Mouse (Mus musculus) thymus, postnatal 0 days (tissue): ENCODE results near the gene Nup210l. TPM values are rescaled to one million over a fixed set of nuclear protein-coding genes. Genes with fewer than 3 reads are reported as not detected.

Experiments used
- DNase-seq: peaks from one replicate; pipeline ENCODE4 v3.0.0-alpha.2; 2015; ENCODE audit warnings: low spot score
- polyA plus RNA-seq: library from polyadenylated mRNA; unstranded; fragments of >200 nt; fragmentation: Nextera tagmentation; extraction: Ambion mirVana; gene quantifications from 2 replicates; pipeline ENCODE4 v1.2.1, GENCODE M21; 2015

Gene Nup210l
- polyA plus RNA-seq, 1 experiment from 2014 or later = 0.27 TPM

DNA sequence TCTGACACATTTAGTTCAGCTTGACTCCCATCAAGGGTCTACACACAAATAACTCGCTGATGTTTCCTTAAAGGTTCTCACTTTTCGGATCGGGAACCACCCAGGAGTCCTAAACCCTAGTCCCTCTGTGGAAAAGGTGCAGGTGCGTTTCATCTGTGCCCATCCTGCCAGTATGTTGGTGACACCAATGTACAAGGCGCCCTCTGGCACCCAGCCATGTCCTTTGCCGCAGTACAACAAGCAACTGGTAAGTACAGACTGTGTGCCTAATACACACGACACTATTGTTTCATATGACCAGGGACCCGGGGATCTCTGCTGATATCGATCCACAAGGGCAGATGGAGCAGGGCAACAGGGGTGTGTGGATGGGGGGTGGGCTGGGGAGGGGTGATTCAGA is 55.8 kb downstream of the Nup210l start:
- no peak for DNase-seq

DNA sequence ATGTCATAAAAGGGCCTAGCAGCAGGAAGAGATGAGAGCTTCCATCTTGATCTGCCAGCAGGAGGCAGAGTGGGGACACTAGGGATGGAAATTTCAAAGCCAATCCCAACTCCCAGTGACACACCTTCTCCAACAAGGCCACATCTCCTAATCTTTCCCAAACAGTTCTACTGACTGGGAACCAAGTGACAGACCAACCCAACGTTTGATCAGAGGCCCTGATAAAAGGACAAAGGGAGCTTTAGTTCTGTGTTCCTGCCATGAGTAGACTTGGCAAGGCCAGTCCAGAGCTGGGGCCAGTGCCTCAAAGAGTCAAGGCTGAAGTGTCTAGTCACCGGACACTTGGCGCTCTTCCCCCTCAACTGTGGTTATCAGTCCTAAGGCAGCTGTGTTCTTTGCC is 57.6 kb downstream of the Nup210l start:
- DNase-seq = no peak

DNA sequence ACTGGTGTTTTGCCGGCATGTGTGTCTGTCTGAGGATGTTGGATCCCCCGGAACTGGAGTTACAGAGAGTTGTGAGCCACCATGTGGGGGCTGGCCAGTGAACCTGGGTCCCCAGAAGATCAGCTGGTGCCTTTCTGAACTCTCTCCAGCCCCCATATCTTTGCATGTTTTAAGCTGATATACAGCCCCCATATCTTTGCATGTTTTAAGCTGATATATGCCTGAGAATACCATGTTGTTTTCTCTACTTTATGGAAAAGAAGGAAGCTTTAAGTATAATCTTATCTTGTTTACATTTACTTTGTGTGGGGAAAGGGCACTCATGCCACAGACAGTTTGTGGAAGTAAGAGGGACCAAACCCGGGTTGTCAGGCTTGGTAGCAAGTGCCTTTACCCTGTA is 75.6 kb downstream of the Nup210l start:
- DNase-seq = no peak

DNA sequence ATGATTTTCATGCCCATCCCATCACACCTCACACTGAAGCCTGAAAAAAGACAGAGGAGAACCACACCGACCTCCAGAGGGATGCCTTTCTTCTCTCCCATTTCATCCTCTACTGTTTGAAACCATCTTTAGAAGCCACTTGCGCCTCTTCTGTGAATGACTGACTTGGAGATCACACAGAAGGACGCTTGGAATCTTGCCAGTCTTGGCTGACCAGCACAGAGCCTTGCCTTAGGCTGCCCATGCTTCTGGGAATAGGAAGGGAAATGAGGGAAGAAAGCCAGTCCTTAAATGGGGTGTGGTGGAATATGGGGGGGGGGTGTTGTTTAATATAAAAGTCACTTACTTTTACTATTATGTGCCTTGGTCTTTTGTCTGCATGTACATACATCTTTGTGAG is 79.6 kb downstream of the Nup210l start:
- no peak for DNase-seq

DNA sequence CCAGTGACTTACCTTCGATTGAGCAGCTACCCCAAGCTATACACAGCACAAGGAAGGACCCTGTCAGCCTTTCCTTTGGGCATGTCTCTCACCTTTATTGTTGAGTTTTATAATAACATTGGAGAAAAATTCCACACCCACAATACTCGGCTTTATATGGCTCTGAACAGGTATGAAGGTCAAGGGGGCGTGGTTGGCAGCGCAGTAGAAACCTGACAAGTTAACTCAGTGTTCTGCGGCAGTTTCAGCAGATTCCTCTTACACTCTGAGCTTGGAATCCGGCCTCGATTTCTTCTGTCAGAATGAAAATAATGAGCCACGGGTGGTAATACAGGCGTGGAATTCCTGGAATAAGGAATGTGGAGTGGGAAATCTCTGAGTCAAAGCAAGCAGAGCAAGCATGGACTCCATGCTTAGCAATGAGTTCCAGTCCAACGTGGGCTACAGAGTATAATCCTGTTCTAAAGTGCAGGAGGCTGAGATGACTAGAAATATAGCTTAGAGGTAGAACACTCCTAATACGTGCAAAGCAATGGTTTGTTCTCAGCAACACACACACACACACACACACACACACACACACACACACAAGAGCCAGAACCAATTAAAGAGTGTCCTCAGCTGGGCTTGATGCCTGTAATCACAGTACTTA is 87.1 kb downstream of the Nup210l start:
- DNase-seq = no peak

DNA sequence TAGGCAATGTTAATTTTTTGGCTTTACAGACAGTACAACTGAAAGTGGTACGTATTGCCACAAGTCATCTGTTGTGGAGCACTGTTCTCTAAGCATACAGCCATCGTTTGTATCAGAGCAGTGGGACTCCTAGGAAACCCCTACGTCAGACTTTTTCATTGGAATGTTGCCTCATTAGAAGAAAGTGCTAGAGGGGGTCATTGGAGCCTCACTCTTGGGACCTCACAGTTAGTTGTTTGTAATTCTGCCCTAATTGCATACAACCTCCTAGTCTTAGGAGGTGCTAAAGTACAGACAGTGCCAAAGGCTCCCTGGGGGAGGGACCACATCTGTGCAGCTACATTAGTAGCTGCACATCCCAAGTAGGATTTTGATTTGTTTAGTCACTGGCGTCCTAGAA is 90.8 kb downstream of the Nup210l start:
- DNase-seq = no peak

DNA sequence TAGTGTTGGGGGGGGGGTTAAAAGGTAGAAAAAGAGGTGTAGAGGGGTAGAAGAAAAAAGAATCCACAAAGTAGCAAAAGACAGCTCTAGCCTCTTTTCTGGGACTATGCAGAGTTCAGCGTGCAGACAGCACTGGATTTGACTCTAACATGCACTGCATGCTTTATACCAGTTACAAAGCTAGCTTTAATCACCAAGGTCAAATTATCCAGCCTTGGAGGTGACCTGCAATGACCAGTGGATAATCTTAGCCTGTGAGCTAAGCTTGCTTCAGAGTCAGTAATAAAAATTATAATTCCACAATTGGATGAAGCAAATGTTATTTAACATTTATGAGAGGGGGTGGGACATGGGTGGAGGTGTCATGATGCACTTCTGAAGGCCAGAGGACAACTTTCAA is 91.7 kb downstream of the Nup210l start:
- DNase-seq = no peak

DNA sequence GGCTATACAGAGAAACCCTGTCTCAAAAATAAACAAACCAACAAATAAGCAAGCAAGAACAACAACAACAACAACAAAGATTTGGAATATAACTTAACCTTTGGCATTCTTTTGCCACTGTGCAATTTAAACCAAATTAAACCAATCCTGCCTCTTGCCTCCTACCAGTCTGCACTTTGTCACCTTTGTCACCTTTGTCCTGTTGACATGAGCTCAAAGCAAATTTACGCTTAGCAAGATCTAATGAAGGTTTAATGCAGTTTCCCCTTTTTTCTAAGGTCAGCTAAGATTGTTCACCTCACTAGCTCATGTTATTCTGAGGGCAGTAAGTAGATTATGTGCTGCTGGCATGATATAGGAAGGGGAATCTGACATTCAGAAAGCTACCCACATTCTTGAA is 93.6 kb downstream of the Nup210l start:
- DNase-seq = no peak

DNA sequence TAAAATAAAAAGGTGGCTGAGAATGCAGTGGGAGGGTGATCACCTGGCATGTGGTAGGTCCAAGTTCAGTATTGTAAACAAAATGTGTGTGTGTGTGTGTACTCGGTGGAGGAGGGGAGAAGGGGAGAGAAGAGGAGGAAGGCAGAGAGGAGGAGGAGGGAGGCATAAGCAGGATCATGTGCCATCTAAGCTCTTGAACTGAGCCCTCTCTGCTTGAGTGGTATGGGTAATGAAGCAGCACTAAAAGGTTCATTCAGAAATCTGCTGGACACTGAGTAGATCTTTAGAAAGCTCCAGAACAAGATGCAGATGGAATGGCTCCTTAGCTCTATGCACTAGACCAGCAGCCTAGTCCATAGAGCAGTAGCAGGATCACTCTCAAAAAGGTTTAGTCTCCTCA is 99.0 kb downstream of the Nup210l start:
- no peak for DNase-seq

DNA sequence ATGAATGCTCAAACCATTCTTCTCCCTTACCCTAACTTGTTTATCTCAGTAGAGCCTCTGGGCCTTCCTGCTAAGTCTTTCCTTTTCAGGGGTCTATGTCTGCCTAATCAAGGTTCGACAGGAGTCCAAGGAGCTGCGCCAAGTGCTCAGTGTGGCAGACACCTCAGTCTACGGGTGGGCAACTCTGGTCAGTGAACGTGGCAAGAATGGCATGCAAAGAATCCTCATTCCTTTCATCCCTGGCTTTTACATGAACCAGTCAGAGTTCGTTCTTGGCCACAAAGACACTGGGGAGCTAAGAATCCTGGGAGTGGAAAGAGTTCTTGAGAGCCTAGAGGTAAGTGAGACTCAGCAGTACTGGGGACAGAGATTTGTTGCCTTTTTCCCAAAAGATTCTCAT is 99.7 kb downstream of the Nup210l start:
- no peak for DNase-seq

DNA sequence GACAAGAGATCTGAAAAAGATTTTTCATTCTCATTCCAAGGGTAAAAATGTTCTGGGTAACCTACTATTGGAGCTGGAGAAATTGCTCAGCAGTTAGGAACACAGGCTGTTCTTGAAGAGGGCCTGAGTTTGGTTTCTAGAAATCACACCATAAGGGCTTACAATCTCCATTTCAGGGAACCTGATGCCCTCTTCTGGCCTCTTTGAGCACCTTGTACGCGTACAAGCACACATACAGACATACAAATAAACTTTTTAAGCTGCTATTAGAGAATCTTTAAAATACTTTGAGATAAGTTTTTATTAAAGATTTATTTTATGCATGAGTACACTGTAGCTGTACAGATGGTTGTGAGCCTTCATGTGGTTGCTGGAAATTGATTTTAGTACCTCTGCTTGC is 100.7 kb downstream of the Nup210l start:
- no peak for DNase-seq

DNA sequence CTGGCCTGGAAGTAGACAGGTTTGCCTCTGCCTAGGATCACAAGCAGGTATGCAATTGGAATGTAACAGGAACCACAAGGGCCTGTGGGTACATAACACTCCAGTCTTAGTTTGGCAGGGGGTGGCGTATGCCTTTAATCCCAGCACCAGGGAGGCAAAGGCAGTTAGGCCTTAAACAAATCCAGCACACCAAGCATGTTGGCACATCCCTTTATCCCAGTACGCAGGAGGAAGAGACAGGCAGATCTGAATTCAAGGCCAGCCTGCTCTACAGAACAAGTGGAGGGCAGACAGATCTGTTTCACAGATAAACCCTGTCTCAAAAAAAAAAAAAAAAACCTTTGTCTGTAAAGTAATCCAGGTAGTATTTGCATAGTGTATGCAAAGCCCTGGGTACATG is 104.7 kb downstream of the Nup210l start:
- DNase-seq = no peak

DNA sequence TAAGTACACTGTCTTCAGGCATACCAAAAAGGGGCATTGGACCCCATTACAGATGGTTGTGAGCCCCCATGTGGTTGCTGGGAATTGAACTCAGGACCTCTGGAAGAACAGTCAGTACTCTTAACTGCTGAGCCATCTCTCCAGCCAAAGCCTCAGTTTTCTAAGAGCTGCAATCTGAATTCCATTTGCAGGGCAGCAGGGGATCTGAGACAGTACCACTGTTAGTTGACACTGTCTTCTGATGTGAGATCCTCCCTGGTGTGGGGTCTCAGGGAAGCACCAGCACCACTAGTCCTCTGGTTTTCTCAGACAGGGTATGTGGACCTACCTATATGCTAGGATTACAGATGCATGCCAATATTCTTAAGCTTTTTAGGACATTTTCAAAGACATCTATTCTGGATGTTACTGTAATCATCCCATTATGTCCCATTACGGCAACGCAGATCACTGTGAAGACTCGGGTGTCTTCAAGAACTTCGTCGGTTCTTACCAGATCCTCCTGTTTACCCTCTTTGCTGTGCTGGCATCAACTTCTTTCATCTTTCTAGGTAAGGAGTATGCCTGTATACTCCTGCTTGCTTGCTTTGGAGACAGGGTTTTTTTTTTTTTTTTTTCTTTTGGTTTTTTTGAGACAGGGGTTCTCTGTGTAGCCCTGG is 106.1 kb downstream of the Nup210l start:
- no peak for DNase-seq

DNA sequence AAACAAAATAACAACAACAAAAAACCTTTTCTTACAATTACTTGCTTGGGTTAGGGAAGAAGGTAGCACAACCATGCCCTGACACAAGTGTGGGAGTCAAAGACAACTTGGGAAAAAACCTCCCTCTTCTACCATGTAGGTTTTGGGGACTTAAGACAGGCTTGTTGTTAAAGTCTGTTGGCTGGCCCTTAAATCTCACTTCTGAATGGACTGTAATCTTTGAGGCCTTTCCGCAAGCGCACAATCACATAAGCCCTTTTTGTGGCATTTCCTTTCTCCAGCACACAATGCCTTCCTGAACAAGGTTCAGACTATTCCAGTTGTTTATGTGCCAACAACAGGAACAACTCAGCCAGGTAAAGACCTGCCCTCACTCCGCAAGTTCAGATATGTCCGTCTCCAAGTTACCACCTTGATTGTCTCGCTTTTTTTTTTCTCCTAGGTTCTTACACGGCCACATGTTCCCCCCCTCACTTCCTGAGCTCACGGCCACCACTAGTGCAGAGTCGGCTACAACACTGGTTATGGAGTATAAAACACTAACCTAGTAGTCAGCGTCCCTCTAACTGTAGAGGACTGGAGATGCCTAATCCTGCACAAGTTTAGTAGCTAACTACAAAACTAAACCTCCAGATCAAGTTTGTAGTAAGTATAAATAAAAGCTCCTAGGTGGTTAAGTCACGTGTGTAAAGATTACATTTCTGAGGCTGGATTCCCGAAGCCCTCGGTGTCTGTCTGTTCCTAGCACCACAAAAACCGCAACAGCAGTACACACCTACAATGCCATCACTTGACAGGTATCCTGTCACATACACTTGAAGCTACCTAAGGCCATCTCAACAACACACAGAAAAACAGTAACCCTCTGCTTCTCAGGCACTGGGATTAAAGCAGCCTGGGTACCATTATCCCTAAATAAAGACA is 107.8 kb downstream of the Nup210l start:
- no peak for DNase-seq

DNA sequence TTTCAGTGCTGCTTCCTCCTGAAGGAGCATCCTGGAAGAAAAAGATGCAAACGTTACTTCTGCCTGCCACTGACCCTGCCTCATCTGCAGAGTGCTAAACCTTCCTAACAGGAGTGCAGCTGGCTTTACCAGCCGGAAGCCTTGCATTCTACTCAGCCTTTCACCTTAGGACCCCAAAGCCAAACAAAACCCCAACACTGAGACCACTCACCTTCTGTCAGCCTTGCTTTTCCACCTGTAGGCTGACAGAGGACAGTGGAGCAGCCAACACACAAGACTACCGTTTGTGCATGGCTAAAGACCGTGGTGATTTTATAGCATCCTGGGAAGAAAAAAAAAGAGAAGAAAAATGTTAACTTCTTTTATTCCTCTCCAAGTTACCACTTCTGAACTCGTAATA is 108.8 kb downstream of the Nup210l start:
- DNase-seq = no peak

DNA sequence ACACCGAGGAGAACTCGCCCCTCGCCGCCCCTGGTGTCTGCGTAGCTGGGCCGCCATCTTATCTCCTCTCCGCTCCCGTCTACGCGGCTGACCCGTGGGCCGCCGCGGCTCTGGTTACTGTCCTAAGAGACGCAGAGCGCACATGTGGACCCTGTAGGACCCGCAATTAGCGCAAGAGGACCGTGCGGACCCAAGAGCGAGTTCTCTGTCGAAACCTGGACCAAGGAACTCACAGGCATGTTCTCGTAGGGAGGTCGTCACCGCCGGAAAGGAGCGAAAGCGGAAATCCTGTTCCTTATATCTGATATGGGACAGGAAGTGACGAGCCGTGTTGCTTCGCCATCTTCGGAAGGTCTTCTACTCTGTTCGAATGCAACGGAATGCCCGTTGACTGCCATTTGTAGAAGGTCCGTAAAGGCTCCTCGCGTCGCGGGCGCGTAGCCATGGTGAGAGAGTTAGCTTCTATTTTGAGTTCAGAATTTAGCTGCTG is 109.5 kb downstream of the Nup210l start, which contains the start of the genes Rps27 and Rab13:
Rps27 (minus strand) TSS at position 275 of the 490 bp plus-strand sequence.
Rab13 (plus strand) TSS at position 319 of the 490 bp plus-strand sequence.
- DNase-seq = peak; percentile 95

DNA sequence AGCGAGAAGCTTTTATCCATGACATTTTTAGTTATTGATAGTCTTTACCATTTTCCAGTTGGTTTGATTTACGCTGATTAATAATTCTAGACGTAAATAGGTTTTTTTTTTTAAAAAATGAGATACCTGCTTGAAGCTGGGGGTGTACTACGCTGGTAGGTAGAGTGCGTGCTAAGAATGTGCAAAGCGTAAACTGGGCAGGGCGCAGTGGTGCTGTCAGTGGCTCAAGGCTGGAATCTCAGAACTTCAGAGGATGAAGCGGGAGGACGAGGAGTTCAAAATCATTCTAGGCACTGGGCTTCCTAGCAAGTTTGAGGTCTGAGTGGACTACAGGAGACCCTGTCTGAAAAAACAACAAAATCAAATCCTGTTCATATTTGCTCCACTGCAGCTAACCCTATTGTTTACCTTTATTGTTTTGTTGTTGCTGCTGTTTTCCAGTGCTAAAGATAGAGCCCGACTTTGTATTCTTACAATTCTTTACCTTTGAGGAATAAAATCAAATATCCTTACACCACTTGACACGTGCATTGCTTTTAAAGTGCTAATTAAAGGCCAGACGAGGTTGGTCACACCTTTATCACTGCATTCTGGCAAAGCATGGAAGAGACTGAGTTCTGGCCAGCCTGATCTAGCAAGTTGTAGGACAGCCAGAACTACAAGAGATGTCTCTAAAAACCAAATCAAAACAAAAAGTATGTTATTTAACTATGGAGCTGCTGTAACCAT is 110.2 kb downstream of the Nup210l start:
- no peak for DNase-seq

DNA sequence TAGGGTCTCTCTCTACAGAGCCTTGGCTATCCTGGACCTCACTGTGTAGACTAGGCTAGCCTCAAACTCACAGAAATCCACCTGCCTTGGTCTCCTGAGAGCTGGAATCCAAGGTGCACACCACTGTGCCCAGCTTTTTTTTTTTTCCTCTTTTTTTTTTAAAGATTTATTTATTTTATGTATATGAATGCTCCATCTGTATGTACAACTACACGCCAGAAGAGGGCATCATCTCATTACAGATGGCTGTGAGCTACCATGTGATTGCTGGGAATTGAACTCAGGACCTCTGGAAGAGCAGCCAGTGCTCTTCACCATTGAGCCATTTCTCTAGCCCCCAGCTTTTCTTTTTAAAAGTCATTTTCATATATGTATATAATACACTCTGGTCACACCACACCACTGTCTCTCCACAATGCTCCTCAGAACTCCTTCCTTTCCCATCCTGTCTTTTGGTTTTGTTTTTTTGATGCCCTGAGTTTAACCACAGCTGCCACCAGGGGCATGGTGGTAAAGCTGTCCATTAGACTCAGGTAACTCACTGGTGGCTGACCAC is 112.0 kb downstream of the Nup210l start:
- DNase-seq = no peak

DNA sequence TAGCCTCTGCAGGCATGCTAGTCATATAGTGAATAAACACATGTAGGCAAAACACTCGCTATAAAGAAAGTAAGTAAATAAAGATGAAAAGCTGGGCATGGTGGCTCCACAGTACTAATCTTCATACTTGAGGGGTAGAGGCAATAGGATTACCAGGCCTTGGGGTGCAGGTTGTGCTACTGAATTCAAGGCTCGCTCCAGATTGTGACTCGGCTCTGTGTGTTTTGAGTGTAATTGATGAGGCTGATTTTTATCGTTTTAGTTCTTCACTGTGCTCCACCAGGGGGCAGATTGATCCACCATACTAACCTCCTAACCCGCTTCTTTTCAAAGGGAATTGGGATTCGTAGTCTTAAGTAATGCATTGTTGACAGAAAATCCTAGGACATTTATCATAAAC is 116.2 kb downstream of the Nup210l start:
- peak; percentile 61 for DNase-seq

DNA sequence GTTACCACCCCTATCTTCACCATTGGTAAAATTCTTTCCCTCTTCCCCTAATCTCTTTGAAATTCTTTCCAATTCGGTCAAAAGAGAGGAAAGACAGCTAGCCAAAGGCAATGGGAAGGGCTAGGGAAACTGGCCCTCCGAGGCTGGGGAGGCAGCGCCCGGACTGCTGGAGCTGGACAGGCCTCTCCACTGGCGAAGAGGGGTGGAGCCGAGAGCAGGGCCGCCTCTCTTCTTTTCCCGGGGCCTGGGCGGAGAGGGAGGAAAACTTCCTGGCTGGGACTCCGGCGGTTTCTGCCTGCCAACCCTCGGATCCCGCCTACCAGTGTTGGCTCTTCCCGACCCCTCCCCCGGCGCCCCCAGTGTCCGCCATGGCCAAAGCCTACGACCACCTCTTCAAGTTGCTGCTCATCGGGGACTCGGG is 116.6 kb downstream of the Nup210l start:
- no peak for DNase-seq

DNA sequence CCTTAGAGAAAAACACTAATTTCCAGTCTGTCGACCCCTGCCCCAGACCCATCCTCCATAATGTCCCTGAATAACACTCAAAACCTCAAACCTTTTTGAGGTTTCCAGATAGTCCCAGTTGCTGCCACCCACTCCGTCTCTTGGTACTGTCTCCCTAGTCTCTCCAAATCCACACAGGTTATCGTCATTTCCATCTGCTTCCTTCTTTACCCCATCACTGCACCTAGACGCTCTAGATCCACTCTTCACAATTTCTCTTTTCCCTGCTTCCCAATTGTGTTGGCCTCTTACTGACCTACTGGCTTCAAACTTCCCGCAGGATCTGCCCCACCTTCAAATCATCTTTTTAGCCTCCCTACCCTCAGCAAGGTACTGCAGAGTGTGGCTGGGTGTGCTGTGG is 117.2 kb downstream of the Nup210l start:
- DNase-seq = no peak
